Mouse (Mus musculus): ENCODE results near the gene Tpst2.

Tpst2 gene

GRCm38 (mm10) chr5:112276267-112276873, at the start of gene Tpst2:
Gene Tpst2 (plus strand): TSS chr5:112276691.
- DNase-seq (ENCODE audit: low read depth, low spot score), result peak; percentile 99

DNA sequence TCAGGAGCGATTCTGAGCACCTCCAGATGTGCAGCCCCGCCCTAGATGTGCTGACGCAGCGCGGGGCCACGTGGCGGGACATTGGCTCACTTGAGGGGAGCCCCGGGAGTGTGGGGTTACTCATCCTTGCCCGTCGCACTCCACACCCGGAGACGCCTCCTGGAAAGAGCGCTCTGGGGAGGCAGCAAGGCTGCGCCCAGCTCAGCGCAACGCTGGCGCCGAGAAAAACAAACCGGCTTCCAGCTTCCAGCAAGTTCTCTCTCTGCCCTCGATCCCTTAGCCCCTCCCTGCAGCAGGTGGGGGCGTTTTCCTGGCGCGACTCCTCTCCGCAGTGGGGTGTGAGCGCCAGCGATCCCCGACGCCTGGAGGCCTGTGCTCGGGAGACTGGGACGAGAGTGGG, 49.1 kb upstream of the Tpst2 start:
- DNase-seq (ENCODE audit: low read depth, low spot score), result no peak

GRCm38 (mm10) chr5:112227898-112228239, 48.6 kb upstream of the Tpst2 start:
- no peak for DNase-seq (ENCODE audit: low read depth, low spot score)

DNA sequence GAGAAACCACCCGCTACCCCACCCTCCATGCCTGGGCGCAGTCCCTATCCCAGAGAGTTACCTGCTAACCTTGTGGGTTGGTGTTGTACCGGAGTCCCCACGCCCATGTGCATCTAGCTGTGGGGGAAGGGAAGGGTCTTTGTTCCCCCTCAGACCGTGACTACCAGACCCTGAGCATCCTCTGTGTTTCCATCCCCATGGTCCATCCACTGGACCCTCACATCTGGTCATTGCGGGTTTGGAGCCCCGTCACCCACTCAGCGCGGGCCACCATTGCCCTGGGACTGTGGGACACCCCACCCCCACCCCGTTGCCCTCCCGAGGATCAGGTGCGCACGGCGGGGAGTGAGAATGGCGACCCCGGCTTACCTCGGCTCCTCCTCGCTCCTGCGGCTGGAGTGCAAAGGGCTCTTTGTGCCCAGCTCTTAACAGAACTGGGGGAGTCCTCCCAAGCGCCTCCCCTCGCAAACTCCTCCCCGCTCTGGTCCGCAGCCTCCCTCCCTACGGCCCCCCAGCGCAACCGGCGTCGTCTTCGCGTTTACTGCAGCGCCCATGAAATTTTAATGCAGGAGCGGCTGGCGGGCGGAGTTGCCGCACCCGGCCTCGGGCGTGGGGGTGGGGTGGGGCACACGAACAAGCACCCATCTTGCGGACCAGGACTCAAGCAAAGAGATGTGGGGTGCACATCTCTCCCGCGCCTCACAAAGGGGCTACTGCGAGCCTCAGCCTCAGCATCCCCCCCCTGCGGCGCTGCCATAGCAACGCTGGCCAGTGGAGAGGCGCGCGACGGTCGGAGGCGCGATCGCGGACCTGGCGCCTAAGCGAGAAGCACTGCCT, 48.0 kb upstream of the Tpst2 start:
- DNase-seq (ENCODE audit: low read depth, low spot score), result no peak

DNA sequence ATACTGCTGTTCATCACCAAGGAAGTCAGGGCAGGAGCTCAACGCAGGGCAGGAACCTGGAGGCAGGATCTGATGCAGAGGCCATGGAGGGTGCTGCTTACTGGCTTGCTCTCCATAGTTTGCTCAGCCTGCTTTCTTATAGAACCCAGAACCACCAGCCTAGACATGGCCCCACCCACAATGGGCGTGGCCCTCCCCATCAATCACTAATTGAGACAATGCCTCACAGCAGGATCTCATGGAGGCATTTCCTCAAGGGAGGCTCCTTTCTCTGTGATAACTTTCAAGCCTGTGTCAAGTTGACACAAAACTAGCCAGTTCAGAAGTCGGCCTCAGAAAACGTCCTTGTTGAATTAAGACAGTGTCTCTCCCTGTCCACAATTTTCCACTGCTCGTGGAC, 40.7 kb upstream of the Tpst2 start:
- no peak for DNase-seq (ENCODE audit: low read depth, low spot score)

- DNase-seq (ENCODE audit: low read depth, low spot score), result no peak
Observed at GRCm38 (mm10) chr5:112236631-112237030, 39.9 kb upstream of the Tpst2 start.

GRCm38 (mm10) chr5:112237439-112237838, 39.1 kb upstream of the Tpst2 start:
- DNase-seq (ENCODE audit: low read depth, low spot score), result peak; percentile 57

GRCm38 (mm10) chr5:112237866-112238570, 38.5 kb upstream of the Tpst2 start:
- no peak for DNase-seq (ENCODE audit: low read depth, low spot score)

DNA sequence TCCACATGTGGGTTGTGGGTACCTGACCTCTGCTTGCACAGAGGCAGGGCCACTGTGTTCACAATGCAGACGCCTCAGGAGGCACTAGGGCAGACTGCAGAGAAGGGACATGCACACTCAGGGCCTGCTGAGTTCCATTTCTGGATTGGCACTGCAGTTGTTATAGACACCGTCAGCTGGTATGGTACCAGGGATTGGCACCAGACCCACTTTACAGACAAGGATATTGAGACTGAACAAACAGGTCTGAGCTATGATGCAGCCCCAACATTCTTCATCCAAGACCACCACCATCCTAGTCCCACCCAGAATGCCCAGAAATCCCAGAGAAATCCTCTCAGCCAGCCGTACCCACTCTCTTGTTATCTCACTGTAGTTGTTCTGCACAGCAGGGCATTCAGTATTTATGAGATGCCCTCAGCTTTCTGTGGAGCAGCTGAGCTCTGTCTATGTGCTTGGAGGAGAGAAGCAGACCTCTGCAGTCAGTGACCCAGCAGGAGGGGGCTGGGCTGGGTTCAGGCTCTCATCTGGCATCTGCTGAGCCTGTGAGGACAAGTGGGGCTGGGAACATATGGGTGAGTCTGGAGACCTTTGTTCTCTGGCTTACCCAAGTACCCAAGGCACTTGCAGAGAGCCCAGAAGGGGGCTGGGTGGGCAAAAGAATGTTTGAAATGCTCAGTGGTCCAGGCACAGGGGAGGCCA, 37.6 kb upstream of the Tpst2 start:
- no peak for DNase-seq (ENCODE audit: low read depth, low spot score)

GRCm38 (mm10) chr5:112240761-112241160, 35.7 kb upstream of the Tpst2 start:
- peak; percentile 84 for DNase-seq (ENCODE audit: low read depth, low spot score)

GRCm38 (mm10) chr5:112241849-112242248, 34.6 kb upstream of the Tpst2 start:
- no peak for DNase-seq (ENCODE audit: low read depth, low spot score)

- DNase-seq (ENCODE audit: low read depth, low spot score), result no peak
Observed at GRCm38 (mm10) chr5:112242361-112242778, 34.1 kb upstream of the Tpst2 start.

DNA sequence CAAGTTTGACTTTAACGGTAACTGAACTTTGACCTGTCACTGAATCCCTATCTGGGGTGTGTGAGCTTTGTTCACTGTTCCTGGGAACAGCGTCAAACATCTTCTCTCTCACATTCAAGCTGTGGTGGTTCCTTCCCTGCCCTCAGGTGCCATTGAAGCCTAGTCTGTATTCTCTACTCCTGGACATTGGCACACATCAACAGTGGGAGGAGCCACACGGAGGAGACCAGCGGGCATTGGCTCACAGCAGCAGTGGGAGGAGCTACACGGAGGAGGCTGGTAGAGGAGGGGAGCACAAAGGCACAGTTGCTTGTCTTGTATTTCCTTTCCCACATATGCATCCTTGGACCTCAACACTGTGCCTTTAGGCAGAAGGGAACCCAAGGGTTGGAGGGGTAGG, 33.5 kb upstream of the Tpst2 start:
- DNase-seq (ENCODE audit: low read depth, low spot score), result no peak

DNA sequence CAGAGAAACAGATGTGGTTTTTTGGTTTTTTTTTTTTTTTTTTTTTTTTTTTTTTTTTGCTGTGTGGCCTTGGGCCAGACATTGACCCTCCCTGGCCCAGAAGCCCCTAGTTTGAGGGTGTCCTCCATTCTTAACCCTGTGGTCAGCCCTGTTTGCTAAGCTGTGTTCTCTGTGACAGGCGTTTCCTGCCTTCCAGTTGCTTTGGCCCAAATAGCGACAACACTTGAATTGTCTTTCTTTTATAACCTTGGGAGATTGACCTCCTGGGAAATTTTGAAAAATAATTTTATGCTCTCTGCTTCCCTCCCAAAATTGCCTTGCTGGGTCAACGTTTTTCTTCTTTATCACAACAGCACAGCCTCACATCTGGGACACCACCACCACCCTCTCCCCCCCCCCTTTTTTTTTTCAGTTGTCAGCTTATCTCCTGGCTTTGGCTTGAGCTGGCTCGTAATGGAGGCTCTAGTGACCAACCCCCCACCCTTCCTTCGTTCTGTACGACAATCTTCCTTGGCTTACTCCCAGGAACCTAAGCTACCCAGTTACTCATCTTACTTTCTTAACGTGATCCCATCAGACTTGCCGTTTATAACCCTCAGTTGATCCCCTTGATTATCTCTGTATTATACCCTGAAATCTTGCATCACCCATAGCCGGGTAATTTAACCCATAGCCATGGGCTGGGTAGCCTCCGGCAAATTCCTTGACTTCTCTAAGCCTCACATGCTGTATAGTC, 32.8 kb upstream of the Tpst2 start:
- no peak for DNase-seq (ENCODE audit: low read depth, low spot score)

DNA sequence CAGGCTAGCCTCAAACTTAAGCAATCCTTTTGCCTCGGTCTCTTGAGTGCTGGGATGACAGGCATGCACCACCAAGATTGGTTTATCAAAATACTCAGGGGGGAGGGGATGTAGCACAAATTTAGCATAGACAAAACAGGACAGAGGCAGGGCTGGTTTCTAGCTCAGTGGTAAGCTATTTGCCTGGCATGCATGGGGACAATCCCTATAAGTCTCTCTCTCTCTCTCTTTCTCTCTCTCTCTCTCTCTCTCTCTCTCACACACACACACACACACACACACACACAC, 32.3 kb upstream of the Tpst2 start:
- no peak for DNase-seq (ENCODE audit: low read depth, low spot score)

DNA sequence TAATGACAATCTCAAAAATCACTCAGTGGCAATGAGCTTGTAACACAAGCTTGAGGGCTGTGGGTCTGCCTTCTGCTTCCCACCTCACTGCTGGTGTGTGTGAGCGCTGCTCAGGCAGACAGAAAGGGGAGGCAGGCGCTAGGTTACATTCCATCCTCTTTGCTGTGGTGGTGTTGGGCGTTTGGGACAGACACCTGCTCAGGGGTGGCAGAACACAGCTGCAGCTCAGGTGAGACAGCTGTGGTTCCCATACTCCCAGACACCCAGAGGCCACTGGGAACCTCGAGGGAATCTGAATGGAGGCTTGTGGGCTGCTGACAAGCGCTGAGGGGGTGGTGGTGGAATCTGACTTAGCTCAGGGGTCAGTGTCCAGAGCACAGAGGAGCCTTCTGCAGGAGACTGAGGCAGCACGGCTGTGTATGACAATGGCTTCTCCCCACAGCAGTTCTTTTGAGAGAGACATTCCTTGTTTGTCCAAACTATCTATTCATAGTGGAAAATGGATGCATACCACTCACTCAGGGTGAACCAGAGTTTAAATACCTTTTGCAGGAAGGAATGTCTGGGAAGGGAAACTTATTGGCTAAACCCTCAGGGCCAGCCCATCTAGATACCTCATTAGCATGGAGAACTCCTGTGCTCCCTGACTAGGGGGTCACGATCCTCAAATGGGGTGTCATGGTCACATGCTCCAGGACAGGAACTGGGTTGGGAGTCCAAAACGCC, 31.4 kb upstream of the Tpst2 start:
- no peak for DNase-seq (ENCODE audit: low read depth, low spot score)

DNA sequence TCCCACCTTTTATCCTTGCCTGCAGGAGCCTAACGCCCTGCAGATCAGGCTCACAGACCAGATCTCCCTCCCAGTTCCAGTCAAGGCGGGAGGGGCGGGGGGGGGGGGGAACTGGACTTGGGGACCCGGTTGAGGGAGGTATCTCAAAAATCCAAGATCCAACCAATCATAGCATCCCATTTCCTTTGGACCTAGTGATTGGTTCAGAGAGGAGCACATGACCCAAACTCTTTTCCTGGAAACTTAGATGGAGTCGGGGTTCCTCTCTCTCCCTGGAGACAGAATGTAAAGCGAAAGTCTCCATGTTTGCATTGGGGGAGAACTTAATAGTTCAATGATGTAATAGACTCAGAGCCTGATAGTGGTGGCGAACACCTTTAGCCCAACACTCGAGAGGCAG, 29.1 kb upstream of the Tpst2 start:
- DNase-seq (ENCODE audit: low read depth, low spot score), result no peak

DNA sequence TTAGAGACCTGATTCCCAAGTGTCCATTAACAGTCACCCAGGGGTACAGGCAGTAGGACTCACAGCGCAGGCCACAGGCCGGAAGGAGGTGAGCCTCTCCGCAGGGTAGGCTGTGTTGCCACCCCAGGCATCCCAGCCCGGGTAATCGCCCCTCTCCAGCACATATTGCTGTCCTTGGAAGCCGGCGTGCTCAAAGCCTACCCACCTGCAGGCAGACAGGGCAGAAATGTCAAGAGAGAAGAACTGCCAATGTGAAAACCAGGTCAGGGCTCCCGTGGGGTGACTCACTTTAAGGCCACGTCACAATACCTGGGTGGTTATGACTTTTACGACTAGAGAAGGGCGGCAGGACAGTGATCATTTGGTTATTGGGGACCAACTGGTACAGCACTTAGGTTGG, 27.4 kb upstream of the Tpst2 start:
- no peak for DNase-seq (ENCODE audit: low read depth, low spot score)

- DNase-seq (ENCODE audit: low read depth, low spot score), result no peak
Observed at GRCm38 (mm10) chr5:112252400-112252799, 24.1 kb upstream of the Tpst2 start, which contains the start of gene Cryba4. Gene Cryba4 (minus strand): TSS chr5:112252518.

DNA sequence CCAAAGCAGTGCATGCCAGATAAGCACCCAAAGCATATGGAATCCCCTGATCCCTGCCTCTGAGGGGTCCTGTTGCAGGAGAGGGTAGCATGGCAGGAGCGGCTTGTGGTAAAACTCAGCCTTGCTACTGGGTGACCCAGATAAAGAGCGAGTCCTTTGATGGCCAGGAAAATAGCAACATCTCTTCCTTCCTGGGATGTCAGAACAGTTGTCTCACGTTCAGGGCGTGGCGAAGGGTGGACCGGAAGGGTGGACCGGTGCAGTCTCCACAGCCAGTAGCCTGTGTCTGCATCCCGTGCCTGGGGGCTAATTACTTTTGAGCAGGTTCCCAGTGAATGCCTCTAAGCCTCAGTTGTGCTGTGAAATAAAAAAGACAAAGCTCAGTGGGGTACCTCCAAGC, 23.3 kb upstream of the Tpst2 start:
- DNase-seq (ENCODE audit: low read depth, low spot score), result no peak

DNA sequence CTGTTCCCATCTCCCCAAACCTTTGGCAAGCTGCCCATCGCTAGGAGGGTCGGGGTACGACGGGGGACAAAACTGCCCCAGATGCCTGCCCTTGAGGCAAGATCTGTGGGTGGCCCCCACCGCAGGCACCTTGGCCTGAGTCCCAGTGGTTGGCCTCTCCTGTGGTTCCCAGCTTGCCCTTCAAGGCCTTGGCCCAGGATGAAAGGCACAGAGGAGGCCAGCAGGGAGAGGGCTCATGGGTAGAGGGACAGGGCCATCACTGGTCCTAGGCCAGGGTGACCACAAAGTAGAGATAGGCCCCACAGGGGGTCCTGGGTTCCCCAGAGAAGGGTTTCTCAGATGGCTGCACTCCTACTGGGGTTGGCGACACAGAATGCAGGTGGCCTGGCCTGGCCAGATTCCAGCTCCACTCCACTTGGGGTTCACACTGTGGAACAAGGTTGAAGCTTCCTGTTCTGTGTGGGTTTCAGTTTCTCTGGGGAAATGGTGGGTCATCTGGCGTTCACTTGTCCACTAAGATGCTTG, 22.1 kb upstream of the Tpst2 start:
- no peak for DNase-seq (ENCODE audit: low read depth, low spot score)

All from forelimb bud, embryonic 11.5 days (tissue).